Mouse (Mus musculus) cerebellum, adult 11 months (tissue): Measurements from ENCODE around the gene Dcaf11.
A peak's percentile ranks its signal among the peaks of the same experiment; 100 is the strongest.

Experiments used
- DNase-seq: peaks from one replicate; pipeline ENCODE4 v3.0.0; 2022

The Dcaf11 gene

GRCm38 (mm10) chr14:55586149-55586548 lies 26.3 kb downstream of the Dcaf11 start:
- DNase-seq: no peak

GRCm38 (mm10) chr14:55589271-55589670 lies 29.5 kb downstream of the Dcaf11 start:
- no peak for DNase-seq

GRCm38 (mm10) chr14:55589771-55590448 lies 30.1 kb downstream of the Dcaf11 start:
- no peak for DNase-seq

GRCm38 (mm10) chr14:55590748-55591330 lies 31.0 kb downstream of the Dcaf11 start, which contains the start of gene Psme2:
Gene Psme2 (minus strand): TSS chr14:55591113.
- peak; percentile 73 for DNase-seq

- DNase-seq: peak; percentile 89
Measured at GRCm38 (mm10) chr14:55591331-55591891, 31.6 kb downstream of the Dcaf11 start, which contains the start of gene Rnf31. Gene Rnf31 (plus strand): TSS chr14:55591708.

GRCm38 (mm10) chr14:55592226-55592625 lies 32.4 kb downstream of the Dcaf11 start:
- DNase-seq: peak; percentile 45

- DNase-seq: no peak
Measured at GRCm38 (mm10) chr14:55596036-55596690, 36.4 kb downstream of the Dcaf11 start.

- no peak for DNase-seq
Measured at GRCm38 (mm10) chr14:55598521-55599390, 39.0 kb downstream of the Dcaf11 start.

GRCm38 (mm10) chr14:55603271-55603632 lies 43.4 kb downstream of the Dcaf11 start, which contains the start of gene Irf9:
Gene Irf9 (plus strand): TSS chr14:55603571.
- no peak for DNase-seq

GRCm38 (mm10) chr14:55603633-55604576 lies 44.1 kb downstream of the Dcaf11 start:
- peak; percentile 79 for DNase-seq

GRCm38 (mm10) chr14:55604823-55605222 lies 45.0 kb downstream of the Dcaf11 start:
- no peak for DNase-seq

GRCm38 (mm10) chr14:55605743-55606459 lies 46.1 kb downstream of the Dcaf11 start:
- DNase-seq: no peak

- no peak for DNase-seq
Measured at GRCm38 (mm10) chr14:55608339-55608738, 48.5 kb downstream of the Dcaf11 start.

GRCm38 (mm10) chr14:55613346-55613745 lies 53.5 kb downstream of the Dcaf11 start:
- DNase-seq: no peak

- no peak for DNase-seq
Measured at GRCm38 (mm10) chr14:55614565-55615178, 54.9 kb downstream of the Dcaf11 start.

GRCm38 (mm10) chr14:55615876-55616275 lies 56.1 kb downstream of the Dcaf11 start:
- no peak for DNase-seq

GRCm38 (mm10) chr14:55616844-55617243 lies 57.0 kb downstream of the Dcaf11 start:
- DNase-seq: no peak

GRCm38 (mm10) chr14:55617822-55618221 lies 58.0 kb downstream of the Dcaf11 start, which contains the start of gene Rec8:
Gene Rec8 (plus strand): TSS chr14:55618037.
- peak; percentile 63 for DNase-seq

GRCm38 (mm10) chr14:55618486-55619195 lies 58.8 kb downstream of the Dcaf11 start:
- DNase-seq: peak; percentile 26
